Mouse (Mus musculus) bone marrow macrophage, adult 2 months (primary cell): ENCODE measurements around the gene Scgb3a1. TPM values are rescaled to one million over a fixed set of nuclear protein-coding genes. Genes with fewer than 3 reads are reported as not detected.

ENCODE experiments used
- H3K27ac ChIP-seq: 2 replicates; pipeline ENCODE4 v1.5.1; 2012; ENCODE audit warnings: low read depth, low read length; ENCODE audit not compliant: insufficient read depth
- H3K4me1 ChIP-seq: 2 replicates; pipeline ENCODE4 v1.6.1; 2012; ENCODE audit warnings: low read length; ENCODE audit not compliant: control insufficient read depth, insufficient read depth
- H3K4me3 ChIP-seq: 2 replicates; pipeline ENCODE4 v1.5.1; 2012; ENCODE audit warnings: mild to moderate bottlenecking, low read length, moderate library complexity; ENCODE audit not compliant: insufficient read depth
- CTCF ChIP-seq: IDR thresholded peaks from 2 replicates; pipeline ENCODE4 v1.5.1; 2012; ENCODE audit warnings: low read depth, mild to moderate bottlenecking, low read length, moderate library complexity
- POLR2A ChIP-seq: IDR thresholded peaks from 2 replicates; pipeline ENCODE4 v1.6.1; 2012; ENCODE audit warnings: mild to moderate bottlenecking, low read depth, low read length, borderline replicate concordance
- polyA plus RNA-seq: library from polyadenylated mRNA; stranded (reverse); fragments of >200 nt; gene quantifications from 2 replicates; pipeline ENCODE4 v1.2.4, GENCODE M21; 2012; ENCODE audit not compliant: missing spikeins, insufficient read depth, insufficient read length

Gene Scgb3a1
- polyA plus RNA-seq, 1 experiment, result not detected

DNA sequence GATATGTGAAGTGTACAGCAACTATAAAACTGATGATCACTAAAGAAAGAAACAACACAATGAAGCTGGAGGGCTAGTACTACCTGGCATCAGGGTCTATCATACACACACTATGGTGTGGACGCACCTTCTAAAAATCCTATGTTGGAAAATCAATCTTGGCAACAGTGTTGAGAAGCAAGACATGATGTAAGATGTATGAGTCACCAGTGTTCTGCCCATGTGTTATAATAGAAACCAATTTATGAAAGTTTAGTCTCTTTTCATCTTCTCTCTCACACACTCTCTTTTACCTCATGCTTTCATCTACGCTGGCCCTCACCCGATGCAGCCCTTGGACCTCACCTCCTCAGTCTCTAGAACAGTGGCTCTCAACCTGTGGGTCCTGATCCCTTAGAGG, 31.6 kb downstream of the Scgb3a1 start:
- no peak overlapping the region for H3K27ac ChIP-seq
- H3K4me3 ChIP-seq, result no peak overlapping the region
- H3K4me1 ChIP-seq, result peaks cover 9% of the 10 kb centered on the region
- no peak for TF ChIP-seq CTCF
- TF ChIP-seq POLR2A, result no peak

DNA sequence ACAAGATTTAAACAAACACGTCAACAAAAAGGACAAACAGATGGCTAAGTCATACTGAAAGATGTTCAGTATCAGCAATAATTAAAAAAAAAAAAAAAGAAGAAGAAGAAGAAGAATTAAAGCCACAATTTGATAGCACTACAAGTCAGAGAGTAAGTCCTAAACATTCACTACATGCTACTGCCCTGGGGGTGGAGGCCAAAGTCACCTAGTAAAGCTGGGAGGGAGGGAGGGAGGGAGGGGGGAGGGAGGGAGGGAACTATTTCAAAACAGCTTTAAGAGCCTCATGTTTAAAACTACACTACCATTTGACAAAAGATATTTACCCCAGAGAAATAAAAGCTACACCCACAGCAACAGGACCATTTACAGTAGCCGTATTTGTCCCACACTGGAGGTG, 32.3 kb downstream of the Scgb3a1 start:
- no peak for TF ChIP-seq CTCF
- no peak for TF ChIP-seq POLR2A
- H3K27ac ChIP-seq, result no peak overlapping the region
- no peak overlapping the region for H3K4me3 ChIP-seq
- H3K4me1 ChIP-seq, result peaks cover 9% of the 10 kb centered on the region

DNA sequence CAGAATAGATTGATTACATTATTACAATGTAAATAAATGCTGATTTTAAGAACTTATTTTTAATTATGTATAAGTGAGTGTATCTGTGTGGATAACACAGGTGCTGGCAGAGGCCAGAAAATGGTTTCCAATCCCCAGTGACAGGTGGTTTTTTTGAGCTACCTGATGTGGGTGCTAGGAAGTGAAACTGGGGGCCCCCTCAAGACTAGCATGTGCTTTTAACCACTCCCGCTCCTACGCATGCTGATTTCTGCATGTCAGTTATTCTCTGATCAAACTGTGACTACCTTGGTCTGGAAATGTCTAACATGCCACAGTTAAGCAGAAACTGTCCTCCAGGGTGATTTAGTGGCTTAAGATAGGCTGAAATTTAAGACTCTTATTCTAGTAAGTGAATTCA, 33.1 kb downstream of the Scgb3a1 start:
- TF ChIP-seq POLR2A (no peak), CTCF (no peak)
- H3K4me1 ChIP-seq, result peaks cover 9% of the 10 kb centered on the region
- H3K27ac ChIP-seq, result no peak overlapping the region
- no peak overlapping the region for H3K4me3 ChIP-seq

- no peak overlapping the region for H3K4me3 ChIP-seq
- no peak overlapping the region for H3K27ac ChIP-seq
- H3K4me1 ChIP-seq, result peaks cover 9% of the 10 kb centered on the region
- TF ChIP-seq POLR2A, result no peak
- no peak for TF ChIP-seq CTCF
Observed at GRCm38 (mm10) chr11:49697779-49698178, 34.4 kb downstream of the Scgb3a1 start.

DNA sequence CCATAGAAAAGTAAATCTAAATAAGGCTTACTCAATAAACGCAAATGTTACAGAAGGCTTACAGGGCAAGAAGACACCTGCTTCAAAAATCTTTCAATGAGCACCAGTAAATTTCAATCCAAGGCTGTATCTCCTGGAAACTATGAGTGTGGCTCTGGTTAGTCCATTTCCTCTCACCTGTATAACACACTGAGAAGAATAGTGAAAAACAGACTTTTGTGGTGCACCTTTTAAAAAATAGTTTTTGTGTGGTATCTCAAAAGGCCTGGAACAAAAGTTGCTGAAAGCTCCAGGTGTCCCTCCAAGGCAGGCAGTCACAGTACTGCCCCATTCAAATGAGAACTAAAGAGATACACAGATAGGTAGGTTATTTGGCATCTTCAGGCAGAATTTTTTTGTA, 35.7 kb downstream of the Scgb3a1 start:
- no peak overlapping the region for H3K27ac ChIP-seq
- TF ChIP-seq POLR2A, result no peak
- no peak for TF ChIP-seq CTCF

GRCm38 (mm10) chr11:49702014-49702413, 38.6 kb downstream of the Scgb3a1 start:
- H3K4me3 ChIP-seq, result no peak overlapping the region
- peaks cover 4% of the 10 kb centered on the region for H3K4me1 ChIP-seq
- TF ChIP-seq POLR2A (no peak), CTCF (no peak)
- no peak overlapping the region for H3K27ac ChIP-seq

More for the DNA sequence above, 35.7 kb downstream of the Scgb3a1 start:
- no peak overlapping the region for H3K4me3 ChIP-seq
- peaks cover 13% of the 10 kb centered on the region for H3K4me1 ChIP-seq

GRCm38 (mm10) chr11:49704804-49705203, 41.4 kb downstream of the Scgb3a1 start:
- Histone ChIP-seq H3K4me1 (peaks cover 17% of the 10 kb centered on the region), H3K27ac (no peak overlapping the region), H3K4me3 (no peak overlapping the region)
- TF ChIP-seq POLR2A (no peak), CTCF (no peak)

GRCm38 (mm10) chr11:49707834-49708233, 44.4 kb downstream of the Scgb3a1 start:
- H3K4me1 ChIP-seq, result peaks cover 20% of the 10 kb centered on the region
- TF ChIP-seq POLR2A (no peak), CTCF (no peak)
- H3K4me3 ChIP-seq, result no peak overlapping the region

DNA sequence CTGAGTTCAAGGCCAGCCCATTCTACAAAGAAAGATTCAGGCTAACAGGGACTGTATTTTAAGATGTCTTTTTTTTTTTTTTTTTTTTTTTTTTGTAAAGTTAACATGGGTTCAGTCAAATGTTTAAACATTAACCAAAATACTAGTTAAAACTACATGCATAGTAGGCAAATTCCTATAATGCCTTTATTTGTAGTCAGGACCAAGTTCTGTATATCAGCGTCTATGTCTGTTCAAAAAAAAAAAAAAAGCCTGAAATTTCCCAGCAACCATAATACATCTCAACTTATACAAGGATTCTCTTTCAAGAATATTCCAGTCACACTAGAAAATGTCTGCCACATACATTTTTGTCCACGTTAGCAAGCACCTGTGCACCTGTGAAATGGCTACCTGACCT, 47.3 kb downstream of the Scgb3a1 start:
- TF ChIP-seq CTCF (no peak), POLR2A (no peak)
- peaks cover 20% of the 10 kb centered on the region for H3K4me1 ChIP-seq
- H3K27ac ChIP-seq, result no peak overlapping the region
- H3K4me3 ChIP-seq, result no peak overlapping the region

More at GRCm38 (mm10) chr11:49707834-49708233, 44.4 kb downstream of the Scgb3a1 start:
- H3K27ac ChIP-seq, result no peak overlapping the region

DNA sequence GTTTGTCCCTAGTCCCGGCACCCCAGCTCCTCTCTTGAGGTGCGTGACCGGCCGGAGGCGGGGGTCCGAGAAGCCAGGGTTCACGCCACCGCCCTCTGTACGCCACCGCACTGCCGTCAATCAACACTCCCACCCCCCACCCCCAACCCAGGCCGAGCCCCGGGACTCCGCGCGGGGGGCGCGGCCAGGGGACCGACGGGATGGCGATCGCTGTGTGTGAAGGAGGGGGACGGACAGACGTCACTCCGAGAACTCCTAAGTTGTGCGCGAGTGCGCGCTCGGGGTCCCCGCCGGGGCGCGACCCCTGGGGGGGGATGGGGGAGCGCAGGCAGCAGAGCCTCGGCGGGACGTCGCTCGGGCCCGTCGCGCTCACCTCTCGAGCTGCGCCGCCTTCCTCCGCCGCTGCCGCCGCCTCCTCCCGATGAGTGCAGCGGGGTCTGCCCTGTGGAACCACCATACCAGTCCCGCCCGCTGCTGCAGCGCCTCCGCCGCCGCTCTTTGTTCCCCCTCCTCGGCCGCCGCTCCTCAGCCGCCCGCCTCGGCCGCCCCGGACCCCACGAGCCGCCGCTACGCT, 48.7 kb downstream of the Scgb3a1 start:
- TF ChIP-seq POLR2A (no peak), CTCF (no peak)
- H3K27ac ChIP-seq, result peak overlapping the region; percentile 56
- H3K4me1 ChIP-seq, result peaks cover 20% of the 10 kb centered on the region
- peak overlapping the region; percentile 93 for H3K4me3 ChIP-seq
